Mouse (Mus musculus) right cerebral cortex, postnatal 36 days (tissue): ENCODE results near the gene Gorasp2.

Source experiments
- DNase-seq, 2 experiments: peaks; one replicate each; pipeline ENCODE4 v3.0.0; 2022; ENCODE audit warnings: low spot score in 2 of 2, mixed read lengths in 1 of 2

Gorasp2 gene

DNA sequence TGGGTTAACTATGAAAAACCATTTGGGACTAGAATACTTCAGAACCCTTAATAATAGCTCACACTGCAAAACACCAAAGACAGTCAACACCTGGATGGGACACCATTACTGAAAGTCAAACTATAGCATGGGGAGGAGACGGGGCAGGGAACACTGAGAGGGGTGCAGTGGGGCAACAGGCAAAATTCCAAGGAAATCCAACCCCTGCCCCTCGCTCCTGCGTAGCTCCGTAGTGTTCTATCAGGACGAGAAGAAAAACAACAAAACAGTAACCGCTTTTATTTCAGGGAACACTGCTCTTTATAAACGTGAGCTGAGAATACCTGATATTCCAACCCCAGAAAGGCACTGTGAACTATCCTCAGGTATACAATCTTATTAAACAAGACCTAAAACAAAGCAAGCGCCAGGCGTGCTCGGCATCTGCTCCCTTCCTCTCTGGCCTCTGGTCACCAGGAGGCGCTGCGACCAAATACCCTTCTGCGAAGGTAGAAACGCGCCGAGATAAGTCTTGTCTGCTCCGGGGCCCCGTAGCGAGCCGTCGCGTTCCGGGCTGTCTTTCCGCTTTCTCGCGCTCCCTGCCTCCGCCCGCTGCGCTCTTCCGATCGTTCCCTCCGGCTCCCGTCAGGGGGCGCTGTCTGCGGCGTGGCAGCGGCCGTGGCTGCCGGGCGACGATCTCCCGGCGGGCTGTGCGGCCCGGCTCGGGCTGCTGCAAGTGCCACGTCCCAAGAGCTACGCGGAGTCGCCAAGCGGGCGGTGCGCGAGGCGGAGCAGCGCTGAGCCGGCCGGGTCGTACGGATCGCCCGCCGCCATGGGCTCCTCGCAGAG lies at the start of gene Gorasp2:
Gene Gorasp2 (plus strand): TSS at position 690 of the 828 bp plus-strand sequence.
- DNase-seq, result peak; percentile 94

DNA sequence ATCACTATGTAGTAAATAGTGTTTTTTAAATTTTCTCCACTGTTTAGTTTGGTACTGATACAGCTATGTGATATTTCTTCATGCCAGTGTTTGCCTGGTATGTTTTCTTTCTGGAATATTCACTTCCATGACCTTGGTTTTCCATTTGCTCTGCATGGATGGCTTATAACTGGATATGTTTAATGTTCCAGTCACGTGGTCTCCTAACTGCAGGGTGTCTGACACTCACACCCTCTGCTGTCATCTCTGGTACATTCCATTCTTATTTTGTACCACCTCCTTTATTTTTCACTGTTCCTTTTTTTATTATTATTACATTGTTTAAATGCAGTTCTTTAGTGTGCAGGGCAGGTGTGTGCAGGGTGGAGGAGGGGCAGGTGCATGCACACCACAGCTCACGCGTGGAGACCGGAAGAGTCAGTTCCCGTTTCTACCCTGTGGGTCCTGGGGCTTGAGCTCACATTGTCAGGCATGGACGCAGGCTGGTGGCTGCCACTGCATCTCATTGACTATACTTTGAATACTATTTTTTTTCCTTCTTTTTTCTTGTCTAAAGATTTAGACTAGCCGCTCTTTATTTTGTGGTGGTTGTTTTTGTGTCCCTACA lies 46.5 kb upstream of the Gorasp2 start:
- no peak for DNase-seq

DNA sequence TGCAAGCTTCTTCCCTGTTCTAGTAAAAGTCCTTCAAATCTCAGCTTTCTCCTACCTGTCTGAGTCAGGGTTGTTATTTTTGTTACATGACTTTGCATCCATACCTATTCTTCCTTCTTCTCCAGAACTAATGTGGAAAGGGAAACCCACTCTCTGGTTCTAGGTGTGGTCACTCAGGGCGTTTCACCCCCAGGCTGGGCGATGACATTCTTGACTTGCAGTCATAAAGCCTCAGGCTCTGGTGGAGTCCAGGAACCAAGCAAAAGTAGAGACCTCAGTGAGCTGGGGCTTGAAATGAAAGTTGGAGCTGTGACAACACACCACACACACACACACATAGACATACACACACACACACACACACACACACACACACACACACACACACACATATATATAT lies 45.3 kb upstream of the Gorasp2 start:
- no peak for DNase-seq

DNA sequence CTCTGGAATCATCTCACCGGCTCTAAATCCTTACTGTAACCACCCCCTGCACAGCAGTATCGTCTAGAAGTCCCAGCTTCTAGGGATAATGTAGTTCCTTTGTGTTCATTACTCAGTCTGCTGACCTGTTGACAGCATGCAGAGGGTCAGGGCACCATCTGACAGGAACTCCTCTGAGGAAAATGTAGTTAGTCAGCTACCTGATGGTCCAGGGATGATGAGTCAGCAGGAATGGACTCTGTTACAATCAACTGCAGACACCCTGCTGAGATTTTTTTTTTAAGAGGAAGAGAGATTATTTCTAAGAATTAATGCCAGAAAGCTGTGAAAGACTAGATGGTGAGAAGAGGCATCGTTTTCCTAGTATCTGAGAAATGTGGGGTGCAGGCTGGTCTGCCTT lies 44.8 kb upstream of the Gorasp2 start:
- no peak for DNase-seq

DNA sequence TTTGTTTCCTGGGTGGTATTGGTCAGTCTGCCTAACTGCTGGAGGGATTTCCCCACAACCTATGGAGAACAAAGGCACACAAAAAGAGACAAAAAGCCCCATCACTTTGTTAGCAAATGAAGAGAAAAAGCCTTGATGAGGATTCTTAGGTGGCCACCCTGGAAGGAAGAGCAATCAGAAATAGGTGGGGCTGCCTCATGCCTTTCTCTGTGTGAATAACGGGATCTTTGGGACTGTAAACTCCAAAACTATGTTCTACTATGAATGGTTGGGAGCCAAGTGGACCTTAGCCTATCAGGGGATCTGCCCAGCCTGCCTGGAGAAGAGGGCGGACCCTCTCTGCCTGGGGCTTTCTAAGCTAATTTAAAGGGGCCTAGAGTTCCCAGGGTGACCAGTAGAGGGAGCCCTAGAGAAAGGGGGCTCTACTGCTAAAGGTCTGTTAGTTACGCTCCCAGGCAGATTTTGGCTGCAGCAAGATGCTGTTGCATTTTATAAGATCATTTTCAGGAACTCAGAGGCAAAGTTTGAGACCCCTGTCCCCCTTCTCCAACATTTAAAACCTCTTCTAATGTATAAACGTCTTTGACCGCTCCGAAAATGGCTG lies 42.0 kb upstream of the Gorasp2 start:
- DNase-seq, result no peak

DNA sequence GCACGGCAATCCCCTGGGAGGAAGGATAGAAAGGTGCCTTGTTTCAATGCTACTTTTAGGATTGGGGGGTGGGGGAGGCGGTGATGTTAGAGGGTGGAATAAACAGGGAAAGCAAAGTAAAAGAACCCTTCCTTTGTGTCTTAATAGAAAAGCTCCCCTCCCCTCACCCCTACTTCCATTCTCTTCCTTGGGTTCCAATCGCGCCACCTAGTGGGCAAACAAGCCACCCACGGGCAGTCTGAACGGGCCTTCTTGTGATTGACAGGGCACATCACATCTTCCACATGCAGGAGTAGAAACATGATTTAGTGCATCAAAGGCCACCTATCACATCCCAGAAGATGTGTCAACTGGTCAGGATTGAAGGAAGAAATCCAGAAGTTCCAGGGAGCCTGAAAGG lies 41.2 kb upstream of the Gorasp2 start:
- DNase-seq, result peak; percentile 7 to 24

DNA sequence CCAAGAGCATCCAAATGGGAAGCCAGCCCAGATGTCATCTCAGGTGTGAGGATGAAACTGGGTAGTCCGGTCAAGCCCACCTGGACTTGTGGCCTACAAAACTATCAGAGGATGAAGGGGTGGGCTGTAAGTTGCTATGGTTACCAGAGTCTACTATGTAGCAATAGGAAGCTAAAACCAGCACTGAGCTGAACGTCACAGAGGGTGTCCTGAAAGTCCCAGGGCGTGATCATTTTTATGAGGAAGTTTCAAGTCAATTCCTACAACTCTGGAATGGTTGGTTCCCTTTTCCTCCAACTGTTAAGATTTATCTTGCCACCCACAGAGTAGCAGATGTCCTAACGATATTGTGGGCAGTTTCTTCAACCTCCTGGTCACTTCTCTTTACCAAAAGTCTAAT lies 39.1 kb upstream of the Gorasp2 start:
- no peak for DNase-seq

DNA sequence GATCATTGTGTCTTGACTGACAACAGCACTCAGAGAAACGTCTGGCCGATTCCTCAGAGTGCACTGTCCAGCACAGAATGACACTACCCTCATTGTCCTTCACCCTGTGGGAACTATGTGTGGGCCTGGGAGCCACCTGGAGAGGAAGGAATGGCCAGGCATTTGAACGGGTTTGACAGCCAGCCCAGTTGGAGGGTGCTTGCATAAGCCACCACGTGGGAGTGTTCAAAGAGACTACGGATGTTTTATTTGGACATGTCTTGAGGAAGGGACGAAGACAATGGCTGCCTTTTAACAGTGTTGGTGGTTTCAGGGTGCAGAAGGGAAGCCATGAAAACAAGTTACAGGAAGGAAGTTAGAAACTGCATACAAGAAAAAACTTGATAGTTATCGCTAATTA lies 35.6 kb upstream of the Gorasp2 start:
- no peak for DNase-seq

DNA sequence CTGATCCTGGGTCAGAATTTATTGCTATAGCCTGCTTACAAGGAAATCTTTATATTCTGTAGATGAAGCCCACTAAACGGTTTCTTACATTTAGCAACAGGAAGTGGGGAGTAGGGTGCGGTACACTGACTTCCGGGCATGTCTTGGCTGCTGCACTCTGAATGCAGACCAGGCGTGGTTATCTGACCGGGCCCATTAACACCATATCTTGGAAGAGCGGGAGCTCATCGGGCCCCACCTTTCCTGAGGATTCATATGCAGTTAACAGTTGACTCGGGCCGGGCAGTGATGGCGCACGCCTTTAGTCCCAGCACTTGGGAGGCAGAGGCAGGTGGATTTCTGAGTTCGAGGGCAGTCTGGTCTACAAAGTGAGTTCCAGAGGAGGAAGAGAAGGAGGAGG lies 33.0 kb upstream of the Gorasp2 start:
- no peak for DNase-seq

DNA sequence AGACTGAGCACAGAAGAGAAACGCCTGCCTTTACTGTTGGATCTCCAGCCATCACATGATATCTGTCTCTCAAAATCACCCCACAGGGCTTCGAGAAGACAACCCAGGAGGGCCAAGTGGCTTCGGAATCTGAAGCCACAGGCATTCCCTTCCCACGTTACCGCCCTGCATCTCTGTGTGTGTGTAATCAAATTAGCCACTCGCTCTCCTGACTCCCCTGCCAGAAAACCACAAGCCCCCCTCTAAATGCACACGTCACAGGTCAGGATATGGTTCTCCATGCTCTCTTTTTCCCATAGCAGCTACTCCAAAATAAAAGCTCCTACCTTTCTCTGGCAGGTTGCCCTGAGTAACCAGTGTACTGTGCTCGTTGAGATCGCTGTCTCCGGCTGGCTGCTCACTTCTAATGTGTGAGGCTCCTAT lies 32.0 kb upstream of the Gorasp2 start:
- peak; percentile 2 to 3 for DNase-seq

DNA sequence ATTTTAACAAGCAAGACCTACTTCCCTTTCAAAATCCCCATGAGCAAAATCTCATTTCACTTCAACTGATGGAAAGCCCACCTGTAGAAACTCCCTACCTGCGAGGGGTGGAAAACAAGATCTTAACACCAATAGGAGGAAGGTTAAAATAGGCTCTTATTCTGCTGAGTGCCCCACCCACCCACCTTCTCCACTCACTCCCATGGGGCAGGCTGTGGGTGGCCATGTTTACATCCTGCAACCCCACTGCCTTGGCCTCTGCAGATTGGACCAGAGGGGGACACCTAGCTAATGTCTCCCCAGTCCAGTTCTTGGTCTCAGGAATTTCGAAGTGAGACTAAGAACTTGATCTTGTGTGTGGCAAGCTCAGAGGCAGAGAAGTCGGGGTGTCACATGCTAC lies 31.5 kb upstream of the Gorasp2 start:
- no peak for DNase-seq

DNA sequence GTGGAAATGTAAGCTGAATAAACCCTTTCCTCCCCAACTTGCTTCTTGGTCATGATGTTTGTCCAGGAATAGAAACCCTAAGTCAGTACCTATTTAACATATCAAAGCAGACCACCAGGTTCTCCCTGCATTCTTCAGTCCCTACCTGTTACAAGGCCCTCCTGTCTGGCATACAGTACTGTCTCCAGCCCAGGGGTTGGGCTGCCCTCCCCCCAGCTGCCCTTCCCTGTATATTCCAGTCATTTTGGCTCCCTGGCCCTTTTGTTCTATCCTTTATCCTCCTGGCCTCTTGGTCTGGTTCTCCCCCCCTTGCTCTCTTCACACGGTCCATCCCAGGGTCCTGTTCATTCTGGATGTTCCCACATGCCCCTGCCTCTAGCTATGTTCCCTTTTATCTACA lies 30.1 kb upstream of the Gorasp2 start:
- no peak for DNase-seq

DNA sequence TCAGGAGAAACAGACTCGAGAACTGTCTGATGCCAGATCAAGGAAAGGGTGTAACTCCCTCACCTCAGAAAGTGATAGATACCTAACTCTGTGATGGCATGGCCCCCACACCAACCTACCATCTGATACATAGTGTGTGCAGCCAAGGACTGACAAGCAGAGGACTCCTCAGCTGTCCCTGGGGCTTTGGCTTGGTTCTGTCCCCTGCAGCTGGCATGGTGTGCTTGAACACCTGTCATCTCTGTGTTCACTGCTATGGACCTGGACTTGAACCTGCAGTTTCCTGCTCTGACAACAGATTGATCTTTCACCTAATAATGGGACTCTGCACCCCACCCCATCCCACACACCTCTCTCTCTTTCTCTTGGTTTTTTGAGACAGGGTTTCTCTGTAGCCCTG lies 29.0 kb upstream of the Gorasp2 start:
- no peak for DNase-seq

DNA sequence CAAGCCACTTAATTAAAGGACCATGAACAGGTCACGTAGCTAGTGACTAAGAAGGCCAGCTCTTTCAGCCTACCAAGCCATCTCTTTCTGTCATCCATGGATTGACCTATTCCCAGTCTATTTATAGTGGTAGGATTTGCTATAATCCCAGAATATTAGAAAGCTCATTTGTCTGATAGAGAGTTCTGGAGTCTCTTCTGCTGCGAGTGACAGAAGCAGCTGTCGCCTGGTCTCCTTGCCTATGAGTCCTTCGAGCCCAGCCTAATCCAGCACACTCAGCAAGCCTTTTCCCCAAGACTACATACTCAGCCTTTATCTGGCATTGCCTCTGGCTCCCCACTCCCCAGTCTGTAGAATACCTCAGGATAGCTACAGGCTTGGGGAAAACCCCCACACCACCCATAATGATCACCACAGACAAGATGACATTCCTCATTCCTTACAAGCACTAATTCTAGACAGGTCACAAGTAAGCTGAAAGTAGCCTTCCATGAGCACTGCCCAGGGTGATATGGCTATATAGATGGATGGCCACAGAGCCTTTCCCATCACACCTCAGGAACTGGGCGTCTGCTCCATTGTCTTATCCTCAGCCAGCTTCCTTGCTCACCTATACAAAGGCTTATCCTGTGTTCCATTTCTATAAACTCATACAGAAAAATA lies 27.2 kb upstream of the Gorasp2 start:
- DNase-seq, result no peak

DNA sequence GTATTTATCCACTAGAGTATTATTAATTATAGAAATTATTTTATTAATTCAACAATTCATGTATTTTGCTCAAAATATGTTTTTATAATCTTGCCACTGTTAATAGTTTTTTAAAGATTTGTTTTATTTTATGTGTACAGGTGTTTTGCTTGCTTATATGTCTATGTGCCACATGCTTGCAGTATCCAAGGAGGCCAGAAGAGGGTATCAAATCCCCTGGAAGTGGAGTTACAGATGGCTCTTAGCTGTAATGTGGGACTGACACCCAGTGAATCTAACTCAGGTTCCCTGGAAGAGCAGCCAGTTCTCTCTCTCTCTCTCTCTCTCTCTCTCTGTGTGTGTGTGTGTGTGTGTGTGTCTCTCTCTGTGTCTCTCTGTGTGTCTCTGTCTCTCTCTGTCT lies 20.4 kb upstream of the Gorasp2 start:
- no peak for DNase-seq

DNA sequence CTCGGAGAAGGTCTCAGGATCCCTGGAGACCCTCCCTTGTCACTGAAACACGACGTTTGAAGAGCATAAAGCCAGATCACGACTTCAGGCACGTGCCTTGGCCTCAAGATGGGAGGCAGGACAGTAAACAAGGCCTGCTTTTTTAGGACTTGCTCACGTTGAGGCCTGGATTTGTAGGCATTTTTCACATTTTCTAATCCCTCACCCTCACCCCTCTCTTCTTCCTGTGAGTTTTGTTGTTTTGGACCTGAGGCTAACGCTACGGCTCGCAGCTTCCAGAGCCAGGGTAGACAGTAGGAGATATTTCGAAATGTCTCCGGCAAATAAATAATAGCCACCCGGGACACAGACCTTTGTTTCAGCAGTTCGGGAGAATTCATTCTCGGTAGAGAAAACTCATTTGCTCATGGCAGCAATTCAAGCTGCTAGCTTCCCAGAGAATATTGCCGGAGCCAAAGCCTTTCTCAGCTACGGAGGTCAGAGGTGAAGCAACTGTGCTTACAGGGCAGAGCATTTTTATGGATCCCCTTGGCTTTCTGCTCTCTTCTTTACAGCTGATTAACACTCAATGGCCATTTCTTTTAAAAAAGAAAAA lies 18.3 kb upstream of the Gorasp2 start:
- no peak for DNase-seq

DNA sequence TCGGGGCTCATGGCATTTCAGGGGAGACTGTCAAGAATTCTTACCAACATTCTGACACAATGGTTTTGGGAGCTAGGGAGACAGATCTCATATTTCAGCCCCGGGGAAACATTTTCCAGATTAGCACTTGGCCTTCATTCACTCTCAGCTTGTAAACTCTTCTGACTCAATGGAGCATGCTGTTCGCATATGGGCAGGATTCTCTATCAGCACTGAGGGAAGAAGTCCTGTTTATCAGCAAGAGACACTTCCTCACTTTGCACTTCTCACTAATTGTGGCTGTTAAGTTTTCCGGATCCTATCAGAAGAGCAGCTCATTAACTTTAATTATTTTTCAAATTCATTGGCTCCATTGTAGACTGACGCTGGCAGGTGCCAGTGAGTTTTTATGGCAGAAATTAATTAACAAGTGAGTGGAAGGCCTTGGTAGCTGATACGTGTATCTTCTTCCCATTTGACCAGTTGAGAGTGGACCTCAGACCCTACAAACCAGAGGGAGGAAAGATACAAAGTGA lies 16.1 kb upstream of the Gorasp2 start:
- DNase-seq, result no peak

DNA sequence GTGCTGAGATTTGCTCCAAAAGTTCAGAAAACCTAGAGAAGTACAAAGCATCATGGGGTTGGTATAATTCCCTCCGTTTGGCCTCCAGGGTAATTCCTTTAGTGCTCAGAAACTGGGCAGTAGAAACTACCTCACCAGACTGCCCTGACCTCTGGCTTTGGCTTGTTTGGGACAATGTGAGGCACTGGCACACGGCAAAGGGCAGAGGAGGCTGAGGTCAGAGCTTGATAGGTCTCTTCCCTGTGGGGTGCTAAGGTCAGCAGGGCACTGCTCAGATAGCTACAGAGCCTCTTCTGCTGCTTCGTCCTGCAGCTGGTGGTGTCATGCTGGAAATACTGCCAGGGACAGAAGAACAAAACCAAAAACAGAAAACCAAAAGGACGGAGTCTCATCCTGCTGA lies 13.7 kb upstream of the Gorasp2 start:
- no peak for DNase-seq

DNA sequence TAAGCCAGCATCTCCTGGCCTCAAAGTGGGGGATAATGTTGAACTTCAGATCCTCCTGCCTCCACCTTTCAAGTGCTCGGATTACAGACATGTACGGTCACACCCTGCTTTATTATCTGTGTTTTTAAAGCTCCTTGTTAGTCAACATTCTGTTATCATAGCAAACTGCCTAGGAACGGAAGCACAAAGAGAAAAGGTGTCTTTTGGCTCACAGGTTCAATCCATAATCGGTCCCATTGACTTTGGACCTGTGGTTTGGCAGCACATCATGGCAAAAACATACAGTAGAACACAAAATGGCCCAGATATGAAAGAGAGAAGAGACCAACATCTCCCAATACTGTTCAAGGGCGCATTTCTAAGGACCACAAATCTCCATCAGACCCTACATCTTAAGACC lies 13.1 kb upstream of the Gorasp2 start:
- DNase-seq, result no peak

DNA sequence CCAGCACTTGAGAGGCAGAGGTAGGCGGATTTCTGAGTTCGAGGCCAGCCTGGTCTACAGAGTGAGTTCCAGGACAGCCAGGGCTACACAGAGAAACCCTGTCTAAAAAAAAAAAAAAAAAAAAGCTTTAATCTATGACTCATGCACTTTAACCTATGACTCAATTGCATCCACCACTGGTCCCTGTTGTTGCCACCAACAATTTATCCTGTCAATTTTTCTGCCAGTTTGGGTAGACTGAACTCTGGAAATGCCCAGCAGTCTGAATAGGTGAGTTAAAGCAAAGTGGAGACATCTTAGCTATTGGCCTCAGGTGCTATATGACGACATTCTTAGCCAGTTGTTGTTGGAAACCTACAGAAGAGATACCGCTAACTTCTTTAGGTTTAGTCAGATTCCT lies 11.9 kb upstream of the Gorasp2 start:
- DNase-seq, result no peak

DNA sequence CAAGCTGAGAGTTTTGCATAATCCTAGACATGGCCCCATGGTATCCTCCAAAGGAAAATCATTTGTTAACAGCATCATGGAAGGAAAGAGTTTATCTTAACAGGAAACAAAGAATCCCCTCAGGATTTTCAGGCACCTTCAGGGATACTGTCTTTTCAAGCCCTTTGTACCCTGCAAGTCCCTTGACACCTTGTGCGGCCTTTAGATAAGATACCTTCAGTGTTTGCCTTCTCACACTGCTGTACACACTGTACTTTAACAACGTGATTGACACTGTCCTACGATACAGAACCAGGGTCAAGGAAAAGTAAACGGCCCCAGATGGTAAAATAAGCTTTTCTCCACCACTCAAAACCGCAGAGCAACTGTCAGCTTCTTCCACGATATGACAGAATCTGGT lies 9.6 kb upstream of the Gorasp2 start:
- DNase-seq, result no peak

DNA sequence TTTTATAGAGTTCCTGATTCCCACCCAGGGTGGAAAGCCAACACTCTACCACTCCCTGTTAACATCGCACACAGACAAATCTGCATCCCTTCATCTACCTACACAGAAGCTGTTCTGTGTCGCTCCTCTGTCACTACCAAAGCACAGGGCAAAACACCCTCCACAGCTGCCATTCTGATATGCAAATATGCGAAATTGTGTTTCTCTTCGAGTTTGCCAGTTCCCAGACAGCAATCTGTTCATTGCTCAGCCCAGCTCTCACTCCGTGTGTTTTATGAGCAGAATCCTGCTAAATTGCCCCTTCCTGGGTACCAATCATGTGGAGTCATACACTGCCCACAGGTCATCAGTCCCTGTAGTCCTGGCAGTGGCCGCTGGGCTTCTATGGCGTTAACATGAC lies 4.3 kb upstream of the Gorasp2 start:
- DNase-seq, result no peak
